Mouse (Mus musculus): ENCODE measurements around the gene Pola1. TPM values are rescaled to one million over a fixed set of nuclear protein-coding genes. Genes with fewer than 3 reads are reported as not detected.

Pola1 gene
- polyA plus RNA-seq, 1 experiment from 2014 or later, result 13.6 TPM

DNA sequence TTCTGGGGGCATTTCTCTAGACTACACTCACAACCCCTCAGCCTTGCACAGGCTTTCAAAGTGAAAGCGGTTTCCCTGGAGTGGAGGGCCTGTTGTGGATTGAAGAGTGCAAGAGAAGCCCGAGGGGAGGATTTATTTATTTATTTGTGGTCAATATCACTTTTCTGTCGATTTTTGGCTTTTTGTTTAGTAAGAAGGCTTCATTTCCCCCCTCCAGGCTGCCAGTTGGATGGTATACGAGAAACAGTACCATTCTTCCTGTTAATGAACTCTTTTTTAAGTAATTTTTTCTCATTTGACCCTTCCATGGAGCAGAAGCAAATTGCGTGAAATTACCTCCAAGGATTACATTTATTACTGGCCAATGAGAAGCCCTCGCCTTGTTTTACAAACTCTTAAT lies 332.2 kb downstream of the Pola1 start:
- Histone ChIP-seq H3K4me1 (ENCODE audit: control insufficient read depth, low read depth, low read length) (no peaks in the 10 kb centered on the region), H3K4me3 (ENCODE audit: low read depth, low read length) (no peak overlapping the region), H3K36me3 (ENCODE audit: control insufficient read depth, insufficient read depth) (no peaks in the 10 kb centered on the region), H3K27me3 (ENCODE audit: control insufficient read depth, insufficient read depth, low read depth, low read length) (peaks cover 66% of the 10 kb centered on the region), H3K27ac (ENCODE audit: low read length) (no peak overlapping the region), H3K9me3 (replicated peaks; ENCODE audit: control insufficient read depth, low read length) (no peaks in the 10 kb centered on the region), H3K9ac (ENCODE audit: low read depth, low read length) (no peak overlapping the region), H3K4me2 (ENCODE audit: low read depth, low read length) (no peak overlapping the region)
- 16% methylated on average over 6 of the region's 6 CpGs for WGBS (ENCODE audit: insufficient replicate concordance)
- no peak for ATAC-seq (ENCODE audit: low read depth)

DNA sequence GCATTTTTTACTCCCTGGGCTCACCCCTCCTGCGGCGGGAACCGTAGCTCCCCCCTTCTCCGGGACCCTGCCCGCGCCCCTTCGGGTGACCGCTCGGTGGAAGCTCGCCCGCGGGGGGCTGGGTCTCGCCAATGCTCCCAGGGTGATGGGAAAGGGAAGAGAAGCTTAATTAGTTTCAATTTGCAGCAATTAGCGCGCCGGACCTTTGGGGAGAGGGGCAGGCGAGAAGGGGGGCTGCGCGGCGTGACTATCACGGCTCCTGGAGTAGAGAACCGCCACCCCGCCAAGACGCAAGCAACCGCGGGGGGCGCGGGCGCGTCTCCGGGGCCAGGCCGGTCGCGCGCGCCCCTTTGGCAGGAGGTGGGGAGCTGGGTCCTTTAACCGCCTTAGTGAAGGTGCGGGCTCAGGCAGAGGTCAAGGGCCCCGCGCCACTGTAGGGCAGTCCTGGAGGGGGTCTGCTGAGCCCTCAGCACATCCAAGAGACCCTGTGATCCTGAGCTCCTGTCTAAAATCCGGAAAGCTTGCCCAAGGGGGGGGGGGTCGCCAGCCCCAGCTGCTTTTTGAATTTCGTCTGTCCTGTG lies 332.8 kb downstream of the Pola1 start:
- Histone ChIP-seq H3K27ac (ENCODE audit: low read length) (no peak overlapping the region), H3K27me3 (ENCODE audit: control insufficient read depth, insufficient read depth, low read depth, low read length) (peaks cover 72% of the 10 kb centered on the region), H3K36me3 (ENCODE audit: control insufficient read depth, insufficient read depth) (no peaks in the 10 kb centered on the region), H3K4me2 (ENCODE audit: low read depth, low read length) (peak overlapping the region; percentile 36), H3K9ac (ENCODE audit: low read depth, low read length) (no peak overlapping the region), H3K9me3 (replicated peaks; ENCODE audit: control insufficient read depth, low read length) (no peaks in the 10 kb centered on the region), H3K4me3 (ENCODE audit: low read depth, low read length) (peak overlapping the region; percentile 31), H3K4me1 (ENCODE audit: control insufficient read depth, low read depth, low read length) (no peaks in the 10 kb centered on the region)
- 18% methylated on average over 41 of the region's 43 CpGs for WGBS (ENCODE audit: insufficient replicate concordance)
- no peak for ATAC-seq (ENCODE audit: low read depth)

DNA sequence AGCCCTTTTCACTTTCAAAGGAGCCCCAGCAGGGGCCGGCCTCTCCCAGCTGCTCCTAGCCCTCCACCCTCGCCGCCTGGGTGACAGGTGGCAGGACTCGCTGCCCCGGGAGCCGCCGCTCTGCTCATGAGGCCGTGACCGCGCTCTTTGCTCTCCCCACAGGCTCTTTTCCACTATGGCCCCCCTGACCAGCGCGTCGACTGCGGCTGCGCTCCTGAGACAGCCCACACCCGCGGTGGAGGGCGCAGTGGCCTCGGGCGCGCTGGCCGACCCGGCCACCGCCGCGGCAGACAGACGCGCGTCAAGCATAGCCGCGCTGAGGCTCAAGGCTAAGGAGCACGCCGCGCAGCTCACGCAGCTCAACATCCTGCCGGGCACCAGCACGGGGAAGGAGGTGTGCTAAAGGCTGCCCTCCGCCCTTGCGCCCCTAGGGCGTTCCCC lies 334.9 kb downstream of the Pola1 start:
- no peak overlapping the region for H3K9ac ChIP-seq (ENCODE audit: low read depth, low read length)
- H3K9me3 ChIP-seq (replicated peaks; ENCODE audit: control insufficient read depth, low read length), result no peaks in the 10 kb centered on the region
- peaks cover 89% of the 10 kb centered on the region for H3K27me3 ChIP-seq (ENCODE audit: control insufficient read depth, insufficient read depth, low read depth, low read length)
- H3K36me3 ChIP-seq (ENCODE audit: control insufficient read depth, insufficient read depth), result no peaks in the 10 kb centered on the region
- H3K27ac ChIP-seq (ENCODE audit: low read length), result no peak overlapping the region
- peak overlapping the region; percentile 24 for H3K4me2 ChIP-seq (ENCODE audit: low read depth, low read length)
- H3K4me1 ChIP-seq (ENCODE audit: control insufficient read depth, low read depth, low read length), result no peaks in the 10 kb centered on the region
- H3K4me3 ChIP-seq (ENCODE audit: low read depth, low read length), result peak overlapping the region; percentile 13; the same call in 1 of the 2 replicates
- 23% methylated on average over 40 of the region's 40 CpGs for WGBS (ENCODE audit: insufficient replicate concordance)
- no peak for ATAC-seq (ENCODE audit: low read depth)

DNA sequence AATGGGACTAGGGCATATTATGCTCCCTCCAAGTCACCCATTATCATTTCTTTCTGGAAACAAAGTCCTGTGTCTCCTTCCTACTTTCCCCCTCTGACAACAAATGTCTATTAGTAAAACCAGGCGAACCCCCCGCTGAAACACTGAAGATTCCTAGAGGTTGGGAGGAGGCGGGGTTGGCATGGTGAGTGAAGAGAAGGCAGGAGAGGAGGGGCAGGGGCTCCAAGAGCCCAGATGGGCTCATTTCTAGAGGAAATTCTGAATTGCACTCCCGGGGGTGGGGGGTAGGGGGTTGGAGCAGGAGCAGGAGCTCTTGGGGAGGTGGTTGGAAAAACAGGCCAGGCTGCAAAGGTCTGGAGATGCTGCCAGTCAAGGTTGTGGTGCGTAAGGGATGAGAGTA lies 336.1 kb downstream of the Pola1 start:
- no peaks in the 10 kb centered on the region for H3K36me3 ChIP-seq (ENCODE audit: control insufficient read depth, insufficient read depth)
- no peak overlapping the region for H3K4me2 ChIP-seq (ENCODE audit: low read depth, low read length)
- no peak for ATAC-seq (ENCODE audit: low read depth)
- no peaks in the 10 kb centered on the region for H3K9me3 ChIP-seq (replicated peaks; ENCODE audit: control insufficient read depth, low read length)
- H3K4me3 ChIP-seq (ENCODE audit: low read depth, low read length), result no peak overlapping the region
- no peak overlapping the region for H3K9ac ChIP-seq (ENCODE audit: low read depth, low read length)
- no peak overlapping the region for H3K27ac ChIP-seq (ENCODE audit: low read length)
- H3K4me1 ChIP-seq (ENCODE audit: control insufficient read depth, low read depth, low read length), result no peaks in the 10 kb centered on the region
- peaks cover 97% of the 10 kb centered on the region for H3K27me3 ChIP-seq (ENCODE audit: control insufficient read depth, insufficient read depth, low read depth, low read length)
- WGBS (ENCODE audit: insufficient replicate concordance), result 25% methylated on average over 5 of the region's 5 CpGs

DNA sequence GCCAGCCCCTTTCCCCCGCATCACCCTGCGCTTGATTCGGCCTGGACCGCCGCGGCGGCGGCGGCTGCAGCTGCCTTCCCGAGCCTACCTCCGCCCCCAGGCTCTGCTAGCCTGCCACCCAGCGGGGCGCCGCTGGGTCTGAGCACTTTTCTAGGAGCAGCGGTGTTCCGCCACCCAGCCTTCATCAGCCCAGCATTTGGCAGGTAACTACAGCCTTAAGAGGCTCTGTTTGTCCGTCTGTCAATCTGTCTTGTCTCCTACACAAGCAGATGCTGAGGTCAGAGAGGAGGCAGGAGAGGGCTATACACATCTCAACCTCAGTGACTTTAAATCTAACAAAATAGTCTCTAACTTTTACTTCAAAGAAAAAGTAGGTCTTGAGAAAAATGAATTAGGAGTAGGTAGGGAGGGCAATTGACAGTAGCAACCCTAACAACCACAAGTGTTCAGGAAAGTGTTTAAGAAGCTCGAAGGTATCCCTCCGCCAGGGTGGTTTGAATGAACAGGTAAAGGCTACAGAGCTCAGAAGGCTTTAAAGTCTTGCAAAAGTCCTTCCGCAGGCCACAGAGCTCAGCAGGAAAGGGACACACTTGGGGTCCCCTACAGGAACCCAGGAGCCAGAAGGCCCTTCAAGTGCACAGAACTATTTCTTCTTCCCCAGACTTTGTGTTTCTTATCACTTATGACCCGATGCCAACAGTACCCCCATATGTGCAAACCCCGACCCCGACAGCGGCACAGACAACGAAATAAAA lies 337.0 kb downstream of the Pola1 start:
- Histone ChIP-seq H3K4me2 (ENCODE audit: low read depth, low read length) (no peak overlapping the region), H3K4me3 (ENCODE audit: low read depth, low read length) (no peak overlapping the region), H3K9ac (ENCODE audit: low read depth, low read length) (no peak overlapping the region), H3K27ac (ENCODE audit: low read length) (no peak overlapping the region), H3K36me3 (ENCODE audit: control insufficient read depth, insufficient read depth) (no peaks in the 10 kb centered on the region), H3K4me1 (ENCODE audit: control insufficient read depth, low read depth, low read length) (no peaks in the 10 kb centered on the region), H3K27me3 (ENCODE audit: control insufficient read depth, insufficient read depth, low read depth, low read length) (peaks cover 97% of the 10 kb centered on the region), H3K9me3 (replicated peaks; ENCODE audit: control insufficient read depth, low read length) (no peaks in the 10 kb centered on the region)
- 17% methylated on average over 20 of the region's 25 CpGs for WGBS (ENCODE audit: insufficient replicate concordance)
- no peak for ATAC-seq (ENCODE audit: low read depth)

DNA sequence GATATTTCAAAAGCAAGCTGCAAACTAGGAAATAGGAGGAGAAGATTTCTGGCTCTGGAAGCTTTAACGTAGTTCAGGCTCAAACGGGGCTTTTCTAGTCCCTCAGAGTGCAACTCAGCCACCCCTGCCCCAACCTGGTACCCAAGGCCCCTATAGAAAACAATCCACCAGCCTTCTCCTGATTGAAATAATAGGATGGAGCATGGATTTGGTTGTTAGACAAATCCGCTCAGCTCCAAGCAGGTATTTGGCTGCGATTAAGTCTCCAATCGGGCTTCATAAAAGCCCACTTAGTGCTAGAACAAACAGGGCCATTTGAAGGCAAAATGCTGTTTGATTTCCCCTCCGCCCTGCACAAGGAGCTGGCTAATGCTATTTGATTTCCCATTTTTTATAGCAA lies 339.9 kb downstream of the Pola1 start:
- no peak for ATAC-seq (ENCODE audit: low read depth)
- H3K9ac ChIP-seq (ENCODE audit: low read depth, low read length), result no peak overlapping the region
- H3K9me3 ChIP-seq (replicated peaks; ENCODE audit: control insufficient read depth, low read length), result no peaks in the 10 kb centered on the region
- WGBS (ENCODE audit: insufficient replicate concordance), result 22% methylated on average over 6 of the region's 6 CpGs
- H3K4me1 ChIP-seq (ENCODE audit: control insufficient read depth, low read depth, low read length), result no peaks in the 10 kb centered on the region
- no peaks in the 10 kb centered on the region for H3K36me3 ChIP-seq (ENCODE audit: control insufficient read depth, insufficient read depth)
- H3K4me3 ChIP-seq (ENCODE audit: low read depth, low read length), result no peak overlapping the region
- no peak overlapping the region for H3K4me2 ChIP-seq (ENCODE audit: low read depth, low read length)
- peaks cover 97% of the 10 kb centered on the region for H3K27me3 ChIP-seq (ENCODE audit: control insufficient read depth, insufficient read depth, low read depth, low read length)
- no peak overlapping the region for H3K27ac ChIP-seq (ENCODE audit: low read length)

DNA sequence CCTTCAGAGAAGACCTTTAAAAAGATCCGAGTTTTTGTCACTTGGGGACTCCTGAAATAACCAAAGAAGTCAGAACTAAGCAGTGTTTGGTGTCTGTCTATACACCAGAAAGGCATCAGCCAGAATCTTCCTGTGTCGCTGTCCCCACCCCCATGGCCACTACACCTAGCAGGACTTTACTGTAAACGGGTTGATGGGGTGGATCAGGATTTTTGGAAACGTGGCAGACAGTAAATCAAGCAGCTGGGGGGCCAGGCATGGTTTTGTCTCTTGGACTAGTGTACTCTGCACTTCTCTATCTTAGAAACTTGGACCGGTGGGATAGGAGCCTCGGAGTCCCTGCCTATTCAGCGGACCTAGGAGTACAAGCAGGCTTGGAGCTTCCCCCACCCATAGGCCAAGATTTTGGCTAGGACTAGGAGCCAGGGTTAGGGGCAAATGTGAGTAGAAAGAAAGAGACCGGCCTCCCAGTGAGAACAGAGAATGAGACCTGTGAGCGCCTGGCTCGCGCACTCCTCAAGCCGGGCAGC lies 342.0 kb downstream of the Pola1 start:
- Histone ChIP-seq H3K9ac (ENCODE audit: low read depth, low read length) (no peak overlapping the region), H3K4me1 (ENCODE audit: control insufficient read depth, low read depth, low read length) (no peaks in the 10 kb centered on the region), H3K36me3 (ENCODE audit: control insufficient read depth, insufficient read depth) (no peaks in the 10 kb centered on the region), H3K27ac (ENCODE audit: low read length) (no peak overlapping the region), H3K4me2 (ENCODE audit: low read depth, low read length) (no peak overlapping the region), H3K27me3 (ENCODE audit: control insufficient read depth, insufficient read depth, low read depth, low read length) (peaks cover 98% of the 10 kb centered on the region), H3K4me3 (ENCODE audit: low read depth, low read length) (no peak overlapping the region), H3K9me3 (replicated peaks; ENCODE audit: control insufficient read depth, low read length) (no peaks in the 10 kb centered on the region)
- no peak for ATAC-seq (ENCODE audit: low read depth)
- WGBS (ENCODE audit: insufficient replicate concordance), result 14% methylated on average over 12 of the region's 12 CpGs

DNA sequence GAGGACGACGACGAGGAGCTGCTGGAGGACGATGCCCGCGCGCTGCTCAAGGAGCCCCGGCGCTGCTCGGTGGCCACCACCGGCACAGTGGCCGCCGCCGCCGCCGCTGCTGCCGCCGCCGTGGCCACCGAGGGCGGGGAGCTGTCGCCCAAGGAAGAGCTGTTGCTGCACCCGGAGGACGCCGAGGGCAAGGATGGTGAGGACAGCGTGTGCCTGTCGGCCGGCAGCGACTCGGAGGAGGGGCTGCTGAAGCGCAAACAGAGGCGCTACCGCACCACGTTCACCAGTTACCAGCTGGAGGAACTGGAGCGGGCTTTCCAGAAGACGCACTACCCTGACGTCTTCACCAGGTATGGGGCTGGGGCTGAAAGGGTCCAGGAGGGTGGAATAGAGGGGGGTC lies 342.9 kb downstream of the Pola1 start:
- Histone ChIP-seq H3K9ac (ENCODE audit: low read depth, low read length) (no peak overlapping the region), H3K27me3 (ENCODE audit: control insufficient read depth, insufficient read depth, low read depth, low read length) (peaks cover 98% of the 10 kb centered on the region), H3K4me3 (ENCODE audit: low read depth, low read length) (peak overlapping the region; percentile 7; the same call in 1 of the 2 replicates), H3K9me3 (replicated peaks; ENCODE audit: control insufficient read depth, low read length) (no peaks in the 10 kb centered on the region), H3K4me1 (ENCODE audit: control insufficient read depth, low read depth, low read length) (no peaks in the 10 kb centered on the region), H3K36me3 (ENCODE audit: control insufficient read depth, insufficient read depth) (no peaks in the 10 kb centered on the region), H3K4me2 (ENCODE audit: low read depth, low read length) (peak overlapping the region; percentile 36), H3K27ac (ENCODE audit: low read length) (no peak overlapping the region)
- no peak for ATAC-seq (ENCODE audit: low read depth)
- 15% methylated on average over 37 of the region's 37 CpGs for whole genome bisulfite sequencing (ENCODE audit: insufficient replicate concordance)

DNA sequence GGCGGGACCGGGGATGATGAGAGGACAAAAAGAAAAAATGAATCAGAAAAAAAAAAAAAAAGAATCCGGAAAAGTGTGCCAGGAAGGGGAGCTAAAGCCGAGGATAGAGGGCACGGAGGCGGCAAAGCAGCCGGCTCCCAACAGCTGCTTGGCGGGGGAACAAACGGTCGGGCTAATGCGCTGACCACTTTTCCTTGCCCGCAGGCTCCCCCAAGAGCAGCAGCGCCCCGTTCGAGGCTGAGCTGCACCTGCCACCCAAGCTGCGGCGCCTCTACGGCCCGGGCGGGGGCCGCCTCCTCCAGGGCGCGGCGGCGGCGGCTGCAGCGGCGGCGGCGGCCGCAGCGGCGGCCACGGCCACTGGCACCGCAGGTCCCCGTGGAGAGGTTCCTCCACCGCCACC lies 343.6 kb downstream of the Pola1 start:
- Histone ChIP-seq H3K4me3 (ENCODE audit: low read depth, low read length) (peak overlapping the region; percentile 7), H3K9ac (ENCODE audit: low read depth, low read length) (no peak overlapping the region), H3K27ac (ENCODE audit: low read length) (no peak overlapping the region), H3K27me3 (ENCODE audit: control insufficient read depth, insufficient read depth, low read depth, low read length) (peaks cover 94% of the 10 kb centered on the region), H3K9me3 (replicated peaks; ENCODE audit: control insufficient read depth, low read length) (no peaks in the 10 kb centered on the region), H3K4me2 (ENCODE audit: low read depth, low read length) (peak overlapping the region; percentile 36), H3K36me3 (ENCODE audit: control insufficient read depth, insufficient read depth) (no peaks in the 10 kb centered on the region), H3K4me1 (ENCODE audit: control insufficient read depth, low read depth, low read length) (no peaks in the 10 kb centered on the region)
- no peak for ATAC-seq (ENCODE audit: low read depth)
- 14% methylated on average over 20 of the region's 37 CpGs for WGBS (ENCODE audit: insufficient replicate concordance)

All from liver, embryonic 16.5 days (tissue).